Mouse (Mus musculus): ENCODE results near the gene Gm36864. TPM values are rescaled to one million over a fixed set of nuclear protein-coding genes. Genes with fewer than 3 reads are reported as not detected.

The Gm36864 gene
- not detected for total RNA-seq (2023)

GRCm38 (mm10) chr7:44235909-44236308 is at the start of gene Gm36864:
TSS of gene Gm36864 (plus strand) at chr7:44236177.

GRCm38 (mm10) chr7:44187936-44188335 is 48.0 kb upstream of the Gm36864 start, which contains the start of gene Klk1b24:
TSS of gene Klk1b24 (plus strand) at chr7:44188236.

GRCm38 (mm10) chr7:44197891-44198290 is 38.1 kb upstream of the Gm36864 start, which contains the start of gene Klk1b3:
TSS of gene Klk1b3 (plus strand) at chr7:44198191.

GRCm38 (mm10) chr7:44207135-44207534 is 28.8 kb upstream of the Gm36864 start, which contains the start of gene Klk1b4:
TSS of gene Klk1b4 (plus strand) at chr7:44207435.

GRCm38 (mm10) chr7:44215645-44216044 is 20.3 kb upstream of the Gm36864 start, which contains the start of gene Klk1b5:
TSS of gene Klk1b5 (plus strand) at chr7:44215945.

GRCm38 (mm10) chr7:44225076-44225475 is 10.9 kb upstream of the Gm36864 start, which contains the start of gene Klk1:
TSS of gene Klk1 (plus strand) at chr7:44225360.

GRCm38 (mm10) chr7:44246055-44246983 is 10.3 kb downstream of the Gm36864 start, which contains the start of the genes 1700028J19Rik and 2410002F23Rik:
TSS of gene 1700028J19Rik (minus strand) at chr7:44246695.
TSS of gene 2410002F23Rik (plus strand) at chr7:44246722.

GRCm38 (mm10) chr7:44257278-44257677 is 21.3 kb downstream of the Gm36864 start, which contains the start of gene Acp4:
TSS of gene Acp4 (minus strand) at chr7:44257378.

GRCm38 (mm10) chr7:44261147-44261546 is 25.2 kb downstream of the Gm36864 start, which contains the start of gene Gm15517:
TSS of gene Gm15517 (plus strand) at chr7:44261447.

Other genes with a start within 250 kb of the Gm36864 start
- gene Klk1b11, start 240.3 kb upstream of the Gm36864 start, total RNA-seq (2023), result not detected
- gene Klk1b26, start 224.0 kb upstream of the Gm36864 start, total RNA-seq (2023), result not detected
- not detected for gene Klk1b27, start 183.9 kb upstream of the Gm36864 start, total RNA-seq (2023)
- not detected for gene Klk1b21, start 133.8 kb upstream of the Gm36864 start, total RNA-seq (2023)
- gene Klk1b22, start 123.5 kb upstream of the Gm36864 start, total RNA-seq (2023), result not detected
- not detected for gene Klk1b16, start 99.4 kb upstream of the Gm36864 start, total RNA-seq (2023)
- not detected for gene Klk1b24, start 47.9 kb upstream of the Gm36864 start, total RNA-seq (2023)
- gene Klk1b3, start 38.0 kb upstream of the Gm36864 start, total RNA-seq (2023), result not detected
- not detected for gene Klk1b4, start 28.7 kb upstream of the Gm36864 start, total RNA-seq (2023)
- gene Klk1b5, start 20.2 kb upstream of the Gm36864 start, total RNA-seq (2023), result not detected
- not detected for gene Klk1, start 10.8 kb upstream of the Gm36864 start, total RNA-seq (2023)
- gene 1700028J19Rik, start 10.5 kb downstream of the Gm36864 start, total RNA-seq (2023), result 1.9 TPM
- 245 TPM for gene 2410002F23Rik, start 10.5 kb downstream of the Gm36864 start, total RNA-seq (2023)
- gene Acp4, start 21.2 kb downstream of the Gm36864 start, total RNA-seq (2023), result not detected
- not detected for gene Gm15517, start 25.3 kb downstream of the Gm36864 start, total RNA-seq (2023)
- gene Clec11a, start 70.7 kb downstream of the Gm36864 start, total RNA-seq (2023), result 0.89 TPM
- 2.8 TPM for gene Shank1, start 74.1 kb downstream of the Gm36864 start, total RNA-seq (2023)
- gene Syt3, start 147.9 kb downstream of the Gm36864 start, total RNA-seq (2023), result not detected
- not detected for gene 1700008O03Rik, start 149.6 kb downstream of the Gm36864 start, total RNA-seq (2023)
- gene Lrrc4b, start 192.8 kb downstream of the Gm36864 start, total RNA-seq (2023), result not detected
- gene Aspdh, start 229.2 kb downstream of the Gm36864 start, total RNA-seq (2023), result not detected
- 46.8 TPM for gene Josd2, start 231.8 kb downstream of the Gm36864 start, total RNA-seq (2023)